Mouse (Mus musculus) urinary bladder, postnatal 14 days (tissue): ENCODE data around the gene Ncoa5.

ENCODE experiments used
- DNase-seq: peaks from one replicate; pipeline ENCODE4 v3.0.0; 2021; ENCODE audit warnings: low spot score

Ncoa5 gene

GRCm38 (mm10) chr2:164994659-164995428 is 39.8 kb downstream of the Ncoa5 start:
- no peak for DNase-seq

DNA sequence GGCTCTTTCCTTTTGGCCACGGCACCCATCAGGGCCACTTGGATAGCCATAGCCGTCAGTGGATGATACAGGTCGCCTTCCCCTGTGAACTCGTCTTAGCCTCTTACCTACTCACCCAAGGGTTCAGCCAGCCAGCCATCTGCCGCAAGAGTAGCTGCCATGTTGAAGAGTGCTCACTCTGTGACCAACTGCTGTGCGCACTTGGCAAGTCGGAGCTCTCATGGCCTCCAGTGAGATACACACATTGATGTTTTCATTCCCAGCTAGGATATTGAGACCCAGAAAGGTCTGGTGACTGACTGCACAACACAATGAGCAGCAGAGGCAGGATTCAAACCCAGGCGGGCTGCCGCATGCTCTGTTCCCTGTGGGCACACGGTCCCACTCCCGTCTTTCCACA is 40.5 kb downstream of the Ncoa5 start:
- DNase-seq, result no peak

- DNase-seq, result no peak
These were observed 42.9 kb downstream of the Ncoa5 start for GRCm38 (mm10) chr2:164991808-164992207.

DNA sequence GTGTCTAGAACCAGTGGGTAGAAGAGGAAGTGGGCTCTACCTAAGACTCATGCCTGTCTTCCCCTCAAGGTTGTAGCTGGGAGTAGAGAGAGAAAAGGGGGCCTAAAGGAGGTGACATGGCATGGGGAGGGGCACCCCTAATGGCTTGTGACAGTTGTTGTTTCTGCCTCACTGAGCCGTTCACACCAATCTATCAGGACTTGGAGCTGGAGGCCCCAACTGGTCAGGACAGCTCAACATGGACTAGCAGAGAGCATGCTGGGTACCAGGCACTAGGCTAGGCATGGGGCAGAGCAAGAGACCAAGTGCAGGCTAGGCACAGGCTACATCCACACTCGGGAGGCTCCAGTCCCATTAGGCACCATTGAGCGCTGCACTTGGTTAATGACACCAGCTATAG is 43.6 kb downstream of the Ncoa5 start:
- no peak for DNase-seq

DNA sequence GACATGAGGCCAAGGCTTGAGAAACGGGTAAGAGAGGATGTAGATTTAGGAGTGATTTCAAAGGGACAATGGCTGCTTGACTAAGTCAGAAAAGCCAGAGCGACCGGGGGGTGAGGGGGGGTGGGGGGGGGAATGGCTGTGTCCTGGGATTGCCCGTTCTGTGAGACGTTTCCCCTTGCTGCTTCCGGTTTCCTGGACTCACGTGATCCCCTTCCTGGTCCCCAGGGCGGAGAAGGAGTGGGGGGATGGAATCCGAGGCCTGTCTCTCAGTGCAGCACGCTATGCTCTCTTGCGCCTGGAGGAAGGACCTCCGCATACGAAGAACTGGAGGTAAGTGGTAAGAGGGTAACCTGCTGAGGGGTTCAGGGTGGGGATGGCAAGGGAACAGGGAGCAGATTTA is 45.9 kb downstream of the Ncoa5 start:
- DNase-seq, result no peak

DNA sequence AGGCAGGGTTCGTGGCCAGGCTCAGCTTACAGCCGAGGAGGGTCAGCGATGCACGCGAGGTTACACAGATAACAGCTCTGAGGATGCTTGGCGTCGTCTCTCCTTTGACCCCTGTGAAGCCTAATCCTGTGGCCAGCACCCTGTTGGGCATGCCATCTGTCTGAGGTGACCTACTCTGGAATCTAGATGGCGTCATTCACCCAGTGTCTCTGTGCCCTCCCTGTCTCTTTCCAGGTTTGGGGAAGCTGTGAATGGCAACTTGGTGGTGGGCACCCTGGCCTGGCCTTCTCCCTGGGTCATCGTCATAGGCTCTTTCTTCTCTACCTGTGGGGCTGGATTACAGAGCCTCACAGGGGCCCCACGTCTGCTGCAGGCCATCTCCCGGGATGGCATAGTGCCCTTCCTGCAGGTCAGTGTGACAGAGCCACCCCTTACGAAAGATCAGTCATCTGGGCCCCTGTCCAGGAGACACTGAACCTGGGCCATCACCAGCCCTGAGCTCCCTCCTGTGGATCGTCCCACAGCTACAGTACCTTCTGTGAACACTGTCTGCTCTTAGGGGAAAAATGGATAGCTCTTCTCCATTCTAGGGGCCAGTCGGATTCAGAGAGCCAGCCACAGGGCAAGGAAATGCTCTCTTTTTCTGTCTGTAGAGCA is 48.2 kb downstream of the Ncoa5 start:
- DNase-seq, result no peak

- DNase-seq, result no peak
These were observed 48.7 kb downstream of the Ncoa5 start for GRCm38 (mm10) chr2:164985962-164986361.

DNA sequence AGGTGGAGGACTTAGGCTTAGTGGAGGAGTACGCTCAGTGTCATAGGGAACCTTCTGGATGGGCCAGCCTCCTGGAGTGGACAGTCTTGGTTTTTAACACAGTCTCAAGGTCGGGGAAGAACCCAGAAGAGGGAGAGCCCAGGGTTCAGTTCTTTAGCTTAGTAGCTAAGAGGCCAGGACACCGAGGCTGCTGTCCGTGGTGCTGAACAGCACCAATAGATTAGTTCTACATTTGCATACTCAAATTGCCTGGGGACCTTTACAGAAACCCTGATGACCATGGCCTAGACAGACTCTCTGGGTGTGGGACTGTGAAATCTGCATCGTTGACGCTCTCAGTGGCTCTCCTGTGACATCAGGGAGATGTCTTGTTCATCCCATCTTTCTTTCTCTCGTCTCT is 54.9 kb downstream of the Ncoa5 start:
- DNase-seq, result peak; percentile 64

GRCm38 (mm10) chr2:164975611-164976010 is 59.1 kb downstream of the Ncoa5 start:
- DNase-seq, result no peak

DNA sequence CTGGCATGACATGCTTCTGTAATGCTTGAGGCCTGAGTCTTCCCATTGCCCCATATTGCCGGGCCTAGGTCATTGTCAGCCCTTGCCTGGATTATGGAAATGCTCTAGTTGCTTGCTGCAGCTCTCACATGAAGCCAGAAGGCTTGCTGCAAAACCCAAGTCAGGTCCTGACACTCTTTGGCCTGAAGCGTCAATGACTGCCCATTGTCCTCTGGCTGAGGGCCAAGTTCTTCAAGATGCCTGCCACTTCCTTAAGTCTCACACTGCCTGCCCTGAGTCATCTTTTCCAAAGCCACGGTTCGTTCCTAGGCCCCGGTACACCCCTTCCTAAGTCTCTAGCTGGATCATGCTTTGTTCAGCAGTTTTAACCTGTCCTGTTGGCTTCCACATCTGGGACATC is 62.0 kb downstream of the Ncoa5 start:
- DNase-seq, result no peak

DNA sequence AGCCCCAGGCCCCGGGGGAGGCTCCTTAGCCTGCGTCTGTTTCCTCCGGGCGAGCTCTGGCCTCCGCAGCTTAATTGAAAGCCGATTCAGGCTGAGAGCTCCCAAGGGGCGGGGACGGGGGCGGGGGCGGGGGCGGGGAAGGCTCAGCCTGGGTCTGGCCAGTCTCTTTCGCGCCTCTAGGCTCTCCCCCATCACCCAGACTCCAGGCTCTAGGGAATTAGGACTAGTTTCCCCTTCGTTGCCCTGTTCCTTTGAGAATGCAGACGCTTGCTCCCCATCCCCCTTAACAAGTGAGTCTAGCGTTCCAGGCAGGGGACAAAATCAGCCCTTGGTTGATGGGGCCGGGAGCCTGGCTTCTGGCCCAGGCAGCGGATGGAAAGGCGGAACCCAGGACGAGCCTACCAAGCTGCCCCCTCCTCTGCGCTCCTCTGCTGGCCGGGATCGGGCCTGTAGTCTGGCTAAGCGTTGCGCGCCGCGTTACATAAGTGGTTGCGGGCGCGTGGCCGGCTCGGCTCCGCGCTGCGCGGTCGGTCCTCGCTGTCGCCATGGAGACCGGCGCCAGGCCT is 64.0 kb downstream of the Ncoa5 start:
- DNase-seq, result no peak

DNA sequence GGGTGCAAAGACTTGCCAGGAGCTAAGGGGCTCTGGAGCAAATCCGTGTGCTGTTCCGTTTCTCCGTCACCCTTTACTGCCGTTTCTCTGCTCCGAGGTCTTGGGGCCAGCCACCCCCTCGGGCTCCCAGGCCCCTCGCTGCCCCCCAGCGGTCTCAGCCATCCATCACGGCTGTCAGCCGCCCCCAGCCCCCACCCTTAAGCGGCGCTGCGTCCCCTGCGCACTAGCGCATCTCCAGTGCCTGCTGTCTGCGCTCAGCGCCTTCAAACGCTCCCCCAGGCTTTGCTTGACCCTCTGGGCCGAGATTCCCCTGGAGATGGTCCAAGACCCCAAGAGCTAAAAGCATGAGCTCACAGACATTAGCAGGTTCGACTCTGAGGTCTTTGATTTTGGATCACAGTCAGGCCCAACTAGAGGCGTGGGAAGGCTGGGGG is 65.3 kb downstream of the Ncoa5 start:
- no peak for DNase-seq

GRCm38 (mm10) chr2:164968451-164968851 is 66.2 kb downstream of the Ncoa5 start:
- DNase-seq, result peak; percentile 73

DNA sequence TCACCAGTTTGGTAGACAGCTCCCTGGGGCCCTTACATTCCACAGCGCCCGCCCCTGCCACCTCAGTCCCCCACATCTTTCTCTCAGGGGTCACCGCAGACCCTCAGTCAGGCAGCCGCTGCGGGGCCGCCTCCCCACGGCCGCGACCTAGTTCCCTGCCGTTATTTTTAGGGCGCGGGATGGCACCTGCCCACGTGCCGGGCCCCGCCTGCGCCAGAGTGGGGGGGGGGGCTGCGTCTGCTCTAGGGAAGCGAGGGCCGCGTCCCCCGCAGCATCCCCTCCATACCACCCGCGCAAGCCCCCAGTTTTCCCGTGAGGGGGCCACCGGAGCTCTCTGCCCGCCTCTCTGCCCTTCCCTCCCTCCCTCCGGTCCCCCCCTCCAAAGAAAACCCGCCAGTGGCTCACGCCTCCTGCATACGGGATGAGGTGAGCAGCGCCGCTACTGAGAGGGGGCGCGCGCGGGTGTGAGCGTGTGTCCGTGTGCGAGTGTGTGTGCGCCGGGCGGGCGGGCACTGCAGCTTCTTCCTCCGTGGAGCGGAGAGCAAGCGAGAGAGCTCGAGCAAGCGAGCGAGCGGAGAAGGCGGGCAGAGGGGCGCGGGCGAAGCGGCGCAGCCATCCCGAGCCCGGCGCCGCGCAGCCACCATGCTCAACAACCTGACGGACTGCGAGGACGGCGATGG is 66.8 kb downstream of the Ncoa5 start:
- no peak for DNase-seq

- DNase-seq, result no peak
These were observed 67.5 kb downstream of the Ncoa5 start for GRCm38 (mm10) chr2:164967193-164967592.

GRCm38 (mm10) chr2:164966381-164966780 is 68.3 kb downstream of the Ncoa5 start:
- peak; percentile 37 for DNase-seq

- no peak for DNase-seq
These were observed 69.7 kb downstream of the Ncoa5 start for GRCm38 (mm10) chr2:164964981-164965380.

DNA sequence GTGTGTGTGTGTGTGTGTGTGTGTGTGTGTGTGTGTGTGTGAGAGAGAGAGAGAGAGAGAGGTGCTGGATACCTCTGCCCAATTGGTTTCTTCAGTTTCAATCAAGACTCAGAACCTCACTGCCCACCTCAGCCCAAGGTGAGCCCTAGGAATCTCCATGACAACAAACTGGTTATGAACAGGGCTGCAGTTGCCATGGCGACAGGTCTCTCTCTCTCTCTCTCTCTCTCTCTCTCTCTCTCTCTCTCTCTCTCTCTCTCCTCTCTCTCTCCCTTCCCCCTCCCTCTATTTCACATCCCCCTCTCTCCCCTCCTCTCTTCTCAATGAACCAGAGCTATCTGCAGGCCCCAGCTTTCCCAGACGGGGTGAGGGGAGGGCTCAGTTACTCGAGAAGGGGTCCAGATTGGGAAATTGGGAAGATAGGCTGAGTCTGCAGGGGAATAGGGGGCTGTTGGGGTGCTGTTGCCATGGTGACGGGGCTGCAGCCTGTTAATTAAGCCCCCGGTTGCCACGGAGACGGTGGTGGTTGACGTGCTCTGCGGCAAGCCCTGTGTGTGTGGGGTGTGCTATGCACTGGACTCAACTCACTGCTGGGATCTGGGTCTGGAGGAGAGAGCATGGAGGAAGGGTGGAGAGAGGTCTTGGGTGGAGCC is 70.3 kb downstream of the Ncoa5 start:
- DNase-seq, result no peak

DNA sequence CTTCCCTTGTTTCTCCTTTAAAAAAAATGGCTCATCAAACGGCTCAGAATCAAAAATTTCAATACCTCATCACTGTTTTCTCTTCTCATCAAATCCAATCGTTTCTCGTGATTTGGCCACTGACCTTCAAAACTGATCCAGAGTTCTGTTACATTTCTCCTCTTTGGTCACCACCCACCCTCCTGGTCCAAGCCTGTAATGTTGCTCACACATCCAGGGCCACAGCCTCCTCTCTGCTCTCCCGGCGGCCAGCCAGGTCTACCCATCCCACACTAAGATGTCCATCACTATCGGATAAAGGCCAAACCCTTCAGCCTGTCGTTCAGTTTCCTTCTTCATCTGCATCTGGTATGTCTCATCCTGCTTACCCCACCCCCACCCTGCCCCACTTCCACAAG is 72.5 kb downstream of the Ncoa5 start:
- DNase-seq, result no peak

DNA sequence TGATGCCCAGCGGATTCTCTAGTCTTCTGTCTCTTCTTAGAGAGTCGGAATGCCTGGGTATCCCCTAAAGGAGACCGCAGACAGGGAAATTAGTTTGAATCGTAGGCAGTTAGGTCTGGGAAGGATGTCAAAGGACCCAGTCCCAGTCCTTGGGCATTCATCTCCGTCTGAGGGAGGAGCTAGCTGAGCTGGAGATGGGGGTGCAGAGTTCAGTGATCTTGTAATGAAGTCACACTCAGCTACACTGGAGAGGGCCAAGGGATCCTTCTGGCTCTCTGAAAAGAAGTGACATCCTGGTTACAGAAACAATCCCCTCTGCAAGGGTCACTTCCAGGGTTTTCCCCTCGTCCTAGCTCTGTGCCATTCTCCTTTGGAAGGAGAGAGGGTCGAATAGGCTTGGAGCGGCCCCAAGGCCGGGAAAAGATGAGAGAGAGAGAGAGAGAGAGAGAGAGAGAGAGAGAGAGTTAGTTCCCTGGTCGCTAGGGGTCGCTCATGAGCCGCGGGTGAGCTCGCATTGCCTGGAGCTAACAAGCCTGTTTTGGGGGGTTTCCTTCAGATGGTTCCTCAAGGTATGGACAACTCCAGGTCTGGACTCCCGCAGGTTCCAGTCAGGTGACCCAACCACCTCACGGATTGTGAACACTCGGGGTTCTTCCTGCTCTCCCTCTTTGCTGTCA is 73.0 kb downstream of the Ncoa5 start:
- DNase-seq, result peak; percentile 55

DNA sequence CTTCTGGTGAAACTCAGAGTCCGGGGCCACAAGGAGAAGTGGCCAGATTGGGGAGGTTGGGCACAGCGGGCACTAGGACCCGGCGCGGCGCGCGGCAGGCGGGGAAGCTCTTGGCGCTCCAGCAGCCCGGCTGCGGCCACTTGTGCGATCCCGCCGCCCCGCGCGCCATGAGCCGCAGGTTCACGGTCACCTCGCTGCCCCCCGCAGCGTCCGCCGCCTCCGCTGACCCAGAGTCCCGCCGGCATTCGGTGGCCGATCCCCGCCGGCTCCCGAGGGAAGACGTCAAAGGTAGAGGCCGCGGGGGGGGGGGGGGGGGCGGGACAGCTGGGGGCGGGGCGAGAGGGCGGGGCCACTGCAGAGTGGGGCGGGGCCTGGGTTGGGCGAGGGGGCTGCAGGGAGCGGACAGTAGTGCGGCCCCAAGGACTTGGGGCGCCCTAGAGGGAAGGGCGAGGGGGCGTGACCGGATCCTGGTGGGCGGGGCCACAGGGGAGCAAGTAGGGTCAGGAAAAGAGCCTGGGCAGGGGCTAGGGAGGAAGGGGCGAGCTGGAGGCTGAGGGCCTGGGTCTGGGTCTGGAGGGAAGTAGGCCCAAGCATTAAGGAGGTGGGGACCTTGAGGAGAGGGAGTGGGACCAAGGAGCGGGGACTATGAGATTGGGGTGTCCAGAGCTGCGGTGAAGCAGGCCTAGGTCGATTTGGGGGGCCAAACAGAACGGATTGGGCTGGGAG is 73.8 kb downstream of the Ncoa5 start, which contains the start of gene Slc12a5:
Slc12a5 (plus strand) TSS at position 87 of the 726 bp plus-strand sequence.
- peak; percentile 58 for DNase-seq
